Mouse (Mus musculus) spleen, adult 2 months (tissue): ENCODE measurements at regions not wholly inside any gene's neighbourhood (a gene's known extent, or its start where the extent isn't known, plus 50 kb on each side); places are given as distances from the start of the nearest gene placed in this dataset.

ENCODE experiments used
- CTCF ChIP-seq: fragments of 200-500 bp; IDR thresholded peaks from 2 replicates; pipeline ENCODE4 v1.5.1; 2011; ENCODE audit warnings: mild to moderate bottlenecking, inconsistent platforms; ENCODE audit not compliant: insufficient read depth, insufficient read length, insufficient replicate concordance; ENCODE audit errors: extremely low read depth
- POLR2A ChIP-seq: fragments of 200-500 bp; IDR thresholded peaks from 2 replicates; pipeline ENCODE4 v1.6.1; 2011; ENCODE audit warnings: low read depth, low read length, inconsistent platforms

DNA sequence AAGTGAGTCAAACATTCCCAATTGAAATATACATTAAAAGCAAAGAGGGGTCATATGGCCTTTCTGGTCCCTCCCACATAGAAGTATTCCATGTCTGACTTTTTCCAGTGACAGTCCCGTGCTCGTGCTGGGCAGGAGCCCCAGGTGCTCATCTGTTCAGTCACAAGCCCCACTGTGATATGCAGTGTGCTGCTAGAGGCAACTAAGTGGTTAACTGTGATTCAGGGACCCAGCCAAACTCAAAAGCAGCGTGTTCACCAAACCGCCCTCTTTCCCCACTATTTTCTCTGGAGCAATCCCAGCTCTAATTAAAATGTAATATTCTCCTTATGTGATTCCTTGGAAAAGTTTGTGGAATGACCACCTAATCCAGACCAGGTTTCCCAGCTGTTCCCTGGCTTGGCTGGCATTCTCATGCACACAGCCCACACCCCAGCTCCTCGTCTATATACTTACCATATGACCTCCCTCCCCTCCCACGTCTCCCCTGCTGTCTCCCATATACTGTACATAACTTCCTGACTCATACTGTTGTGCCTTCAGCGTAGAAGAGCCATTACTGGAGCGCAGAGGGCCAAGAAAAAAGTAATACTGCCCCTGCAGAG is 203.6 kb downstream of the Mtx2 start:
- TF ChIP-seq CTCF (no peak), POLR2A (no peak)
